Mouse (Mus musculus) spleen, postnatal 36 days (tissue): ENCODE measurements around the gene Slc12a7.

ENCODE experiments used
- DNase-seq, 2 experiments: peaks; one replicate each; pipeline ENCODE4 v3.0.0; 2022; ENCODE audit warnings: low spot score in 2 of 2, mixed read lengths in 1 of 2

Slc12a7 gene

DNA sequence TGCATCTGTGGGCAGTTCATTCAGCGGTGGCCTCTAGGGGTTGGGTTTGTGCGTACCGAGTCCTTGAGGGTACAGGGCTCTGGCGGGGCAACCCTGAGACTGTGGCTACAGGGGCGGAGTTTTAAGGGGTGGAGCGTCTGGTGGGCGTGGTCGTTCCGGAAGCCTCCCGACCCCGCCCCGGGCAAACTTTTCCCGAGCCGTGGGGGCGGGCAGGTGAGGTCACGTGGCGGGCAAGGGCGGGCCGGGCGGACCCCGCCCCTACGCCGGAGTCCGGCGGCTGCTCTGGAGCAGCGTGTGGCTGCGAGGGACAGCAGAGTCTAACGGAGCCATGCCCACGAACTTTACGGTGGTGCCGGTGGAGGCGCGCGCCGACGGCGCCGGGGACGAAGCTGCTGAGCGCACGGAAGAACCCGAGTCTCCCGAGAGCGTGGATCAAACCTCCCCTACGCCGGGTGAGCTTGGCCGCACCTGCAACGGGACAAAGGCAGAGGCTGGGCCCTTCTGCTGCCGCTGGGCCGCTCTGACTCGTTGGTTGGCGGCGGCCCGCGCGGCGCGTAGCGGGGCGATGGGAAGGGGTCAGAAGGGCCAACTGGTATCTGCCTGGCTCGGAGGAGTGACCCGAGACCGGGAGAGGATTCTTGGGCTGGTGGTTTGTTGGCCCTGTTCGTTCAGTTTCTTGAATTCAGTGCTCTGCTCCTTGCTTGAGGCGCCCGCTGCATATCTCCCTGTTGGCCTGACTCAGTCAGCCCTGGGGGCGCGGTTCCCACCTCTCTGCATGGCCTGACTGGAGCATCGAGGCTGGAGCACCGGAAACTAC, 30.8 kb downstream of the Slc12a7 start:
- peak; percentile 86 to 87 for DNase-seq

DNA sequence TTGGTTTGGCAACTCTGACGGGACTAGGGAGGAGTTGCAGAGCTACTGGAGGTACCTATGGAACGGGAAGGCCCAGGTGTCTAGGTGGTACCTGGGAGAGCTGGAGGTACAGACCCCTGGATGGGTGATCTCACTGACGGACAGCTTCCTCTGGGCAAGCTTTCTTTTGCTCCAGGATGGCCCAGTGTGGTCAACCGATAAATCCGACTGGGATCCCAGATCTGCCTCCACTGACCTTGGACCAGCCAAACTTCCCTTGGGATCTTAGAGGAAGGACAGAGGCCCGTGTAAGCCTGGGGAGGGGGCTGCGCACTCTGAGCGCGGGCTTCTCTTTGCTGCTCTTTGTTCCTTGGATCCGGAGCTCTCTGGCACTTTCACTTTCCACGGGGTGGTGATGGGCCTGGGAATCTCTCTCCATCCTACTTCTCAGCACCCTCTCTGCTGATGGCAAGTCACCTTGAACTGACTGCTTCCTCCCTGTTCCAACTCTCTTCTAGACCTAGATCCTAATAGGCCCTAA, 31.4 kb downstream of the Slc12a7 start:
- DNase-seq: no peak

DNA sequence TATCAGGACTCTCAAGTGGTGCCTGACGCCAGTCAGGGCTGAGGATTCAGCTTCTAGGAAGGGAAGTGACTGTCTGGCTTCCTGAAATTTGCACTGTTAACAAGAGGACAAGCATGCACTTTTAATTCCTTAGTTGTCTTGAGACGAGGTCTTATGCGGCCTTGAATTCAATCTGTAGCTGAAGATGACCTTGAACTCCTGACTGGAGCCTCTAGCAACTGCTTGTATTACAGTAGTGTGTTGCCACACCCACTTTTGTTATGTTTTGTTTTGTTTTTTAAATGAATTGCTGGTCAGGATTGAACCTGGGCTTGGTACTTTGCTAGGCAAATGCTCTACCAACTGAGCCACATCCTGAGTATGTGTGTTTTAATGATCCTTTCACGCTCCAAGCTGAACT, 32.5 kb downstream of the Slc12a7 start:
- DNase-seq: no peak

DNA sequence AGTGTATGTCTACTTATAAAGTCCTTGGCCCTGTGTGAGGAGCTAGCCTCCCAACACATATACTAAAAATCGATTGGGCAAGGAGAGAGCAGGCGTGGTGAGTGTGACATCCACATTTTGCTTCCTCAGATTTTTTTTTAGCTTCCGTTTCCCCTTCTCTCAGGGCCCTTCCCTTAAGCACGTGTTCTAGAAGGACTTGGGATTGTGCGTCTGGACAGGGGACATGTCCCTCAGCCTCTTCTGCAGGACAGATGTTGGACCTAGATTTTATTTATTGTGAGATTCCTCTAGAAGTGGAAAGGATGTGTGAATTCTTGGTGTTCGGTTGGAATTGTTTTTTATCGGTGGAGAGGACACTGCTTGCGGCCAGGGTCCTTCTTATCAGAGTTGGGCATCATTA, 34.3 kb downstream of the Slc12a7 start:
- no peak for DNase-seq

DNA sequence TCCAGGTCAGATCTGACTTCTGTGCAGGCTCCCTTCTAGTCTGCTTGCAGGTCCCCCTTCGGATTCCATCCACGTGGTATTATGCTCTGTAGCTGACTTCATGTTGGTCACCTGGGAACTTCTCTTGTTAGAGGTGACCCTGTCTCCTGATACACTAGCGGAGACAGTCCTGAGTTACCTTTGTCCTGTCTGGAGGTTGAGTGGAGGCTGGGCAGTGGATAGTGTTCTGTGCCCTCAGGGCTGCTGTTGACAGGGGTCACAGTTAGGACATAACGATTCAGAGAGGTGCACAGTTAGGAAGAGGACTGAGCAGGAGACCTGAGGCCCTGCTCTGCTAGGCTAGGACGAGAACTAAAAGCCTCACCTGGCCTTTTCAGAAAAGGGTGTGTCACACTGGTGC, 34.9 kb downstream of the Slc12a7 start:
- DNase-seq: no peak

DNA sequence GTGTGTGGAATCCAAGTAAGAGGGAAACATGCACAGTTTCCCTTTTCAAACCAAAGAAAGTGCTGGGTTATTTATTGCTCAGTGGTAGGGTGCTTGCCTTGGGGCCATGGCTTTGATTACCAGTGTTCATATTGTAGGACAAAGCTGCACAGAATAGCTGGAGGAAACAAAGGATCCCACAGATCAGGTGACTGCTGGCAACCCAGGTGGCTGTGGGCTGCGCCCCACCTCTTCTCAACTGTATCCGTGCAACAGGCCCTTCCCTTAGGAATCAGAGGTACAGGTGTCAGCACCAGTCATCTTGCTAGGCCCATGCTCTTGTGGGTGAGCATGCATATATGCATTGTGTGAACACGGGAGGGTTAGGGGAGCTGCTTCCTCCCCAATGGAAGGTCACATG, 35.4 kb downstream of the Slc12a7 start:
- no peak for DNase-seq

DNA sequence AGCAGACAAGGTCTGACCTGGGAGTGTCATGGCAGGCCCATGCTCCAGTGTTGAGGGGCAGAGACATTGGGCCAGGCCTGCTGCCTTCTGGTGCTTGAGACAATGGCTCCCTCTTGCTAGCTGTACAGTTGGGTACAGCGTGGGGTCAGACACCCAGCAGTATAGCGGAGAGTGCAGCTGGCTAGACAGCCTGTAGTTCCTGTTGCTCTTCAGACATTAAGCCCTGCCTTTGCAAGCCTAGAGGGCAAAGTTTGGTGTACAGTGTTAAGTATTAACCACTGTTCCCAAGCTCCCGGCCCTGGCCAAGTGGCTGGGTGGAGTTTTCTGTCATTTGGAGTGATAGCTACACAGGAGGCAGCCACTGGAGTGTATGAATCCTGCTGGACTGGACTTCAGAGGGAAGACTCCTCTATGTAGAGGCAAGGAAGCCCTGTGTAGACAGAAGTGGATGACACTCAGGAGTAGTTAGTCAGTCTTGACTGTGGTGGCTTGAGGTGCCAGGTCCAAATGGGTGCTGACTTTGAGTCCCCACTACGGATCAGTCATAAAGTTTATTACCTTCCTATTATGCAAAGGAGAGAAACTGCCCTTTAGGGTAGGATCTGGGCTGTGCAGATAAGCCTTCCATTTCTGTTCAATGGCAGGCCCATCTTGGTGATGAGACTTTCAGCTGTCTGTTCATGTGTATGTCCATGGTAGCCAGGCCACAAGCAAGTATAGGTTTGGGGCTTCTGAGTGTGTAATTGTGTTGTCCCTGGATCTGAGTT, 37.2 kb downstream of the Slc12a7 start:
- DNase-seq: no peak

DNA sequence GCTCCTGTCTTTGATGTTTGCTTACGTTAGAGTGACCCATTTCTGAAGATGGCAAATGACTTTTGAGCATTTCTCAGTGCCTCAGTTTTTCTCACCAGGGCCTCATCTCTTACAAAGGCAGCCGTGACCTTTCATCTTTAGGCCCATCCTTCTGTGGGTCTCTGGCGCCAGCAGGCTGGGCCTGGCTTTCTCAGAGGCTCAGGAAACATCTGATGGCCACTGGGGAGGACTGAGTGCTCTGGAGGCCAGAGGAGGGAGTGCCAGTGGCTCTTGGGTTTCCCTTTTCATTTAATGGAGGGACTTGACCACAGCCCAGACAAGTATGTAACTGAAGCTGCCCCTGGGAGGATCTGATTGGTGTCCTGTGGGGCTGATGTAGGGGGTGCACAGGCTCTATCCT, 38.2 kb downstream of the Slc12a7 start:
- DNase-seq: no peak

DNA sequence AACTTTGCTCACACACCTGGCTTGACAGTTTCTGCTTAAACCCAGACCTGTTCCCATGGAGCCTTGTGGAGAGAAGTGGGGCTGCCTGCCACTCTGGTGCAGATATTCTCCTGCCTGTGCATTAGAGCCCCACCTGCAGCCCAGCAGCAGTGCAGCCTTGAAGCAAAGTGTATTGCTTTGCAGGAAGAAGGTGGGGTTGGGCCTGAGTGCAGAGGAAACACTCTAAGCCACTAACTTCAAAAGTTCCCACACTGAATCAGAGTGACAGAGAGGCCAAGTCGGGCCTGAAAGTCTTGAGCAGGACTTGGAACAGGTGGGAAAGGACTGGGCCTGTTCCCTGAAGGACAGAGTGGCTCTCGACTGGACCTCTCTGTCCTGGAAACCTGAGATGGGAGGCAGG, 39.8 kb downstream of the Slc12a7 start:
- peak; percentile 26 to 44 for DNase-seq

DNA sequence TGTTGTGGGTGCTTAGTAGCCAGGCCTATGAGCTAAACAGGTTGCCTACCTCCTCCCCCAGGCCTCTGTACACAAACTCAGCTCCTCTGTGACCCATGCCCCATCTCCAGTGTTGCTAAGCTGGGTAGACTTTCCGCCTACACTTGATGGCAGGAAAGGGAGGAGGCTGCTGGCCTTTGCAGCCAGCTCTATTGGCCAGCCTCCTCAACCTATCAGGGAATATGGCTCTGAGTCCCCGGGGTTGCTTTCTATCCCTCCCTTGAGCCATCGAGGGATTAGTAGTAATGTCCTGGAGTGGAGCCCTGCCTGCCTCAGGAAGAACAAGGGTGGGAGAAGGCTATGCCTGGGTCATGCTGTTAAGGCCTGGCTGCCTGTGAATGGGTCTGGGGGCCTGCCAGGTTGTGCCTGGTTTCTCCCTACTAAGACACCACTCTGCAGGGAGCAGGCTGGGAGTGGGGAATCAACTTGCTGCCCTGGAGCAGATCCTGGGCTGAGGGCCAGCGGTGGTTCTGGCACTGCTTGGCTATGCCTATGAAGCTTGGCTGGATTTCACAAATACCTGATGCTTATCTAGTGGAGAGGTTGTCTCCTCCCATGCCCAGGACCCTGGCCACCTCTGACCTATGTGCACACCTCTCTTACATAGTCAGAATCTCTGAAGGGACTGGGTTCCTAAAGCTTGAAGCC, 40.8 kb downstream of the Slc12a7 start:
- no peak for DNase-seq

DNA sequence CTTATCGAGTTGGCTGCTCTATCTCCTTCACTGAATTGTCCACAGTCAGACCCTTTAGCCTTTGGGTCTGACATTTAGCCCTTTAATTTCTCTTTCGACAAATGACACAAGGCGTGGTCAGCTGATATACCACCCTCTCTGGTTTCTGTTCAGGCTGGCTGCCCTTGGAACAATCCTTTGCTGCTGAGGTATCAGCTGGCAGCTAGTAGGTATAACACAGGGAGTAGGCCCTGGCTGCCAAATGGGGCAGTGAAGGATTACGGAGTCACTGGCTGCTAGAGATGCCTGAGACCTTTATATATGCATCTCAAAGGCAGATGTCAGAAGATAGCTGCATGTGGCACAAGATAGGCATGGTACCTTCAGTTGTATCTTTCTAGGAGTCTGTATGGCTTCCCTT, 42.9 kb downstream of the Slc12a7 start:
- no peak for DNase-seq

DNA sequence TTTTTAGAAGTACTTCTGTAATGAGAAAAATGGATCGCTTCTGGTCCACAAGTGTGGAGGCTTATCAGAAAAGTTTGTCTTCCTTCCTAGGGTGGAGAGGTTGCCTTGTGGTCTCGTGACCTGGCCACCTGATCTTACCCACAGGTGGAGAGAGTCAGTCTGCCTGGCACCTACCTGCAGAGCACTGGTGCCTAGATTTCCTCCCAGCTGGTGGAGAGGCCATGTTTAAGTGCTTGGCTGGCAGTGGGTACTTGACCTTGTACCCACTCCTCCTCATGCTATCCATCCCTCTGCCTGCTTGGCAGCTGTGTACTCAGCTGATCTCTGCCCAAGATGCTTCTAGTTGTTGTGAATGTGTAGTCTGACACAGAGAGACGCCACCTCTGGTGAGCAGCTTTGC, 44.7 kb downstream of the Slc12a7 start:
- no peak for DNase-seq

DNA sequence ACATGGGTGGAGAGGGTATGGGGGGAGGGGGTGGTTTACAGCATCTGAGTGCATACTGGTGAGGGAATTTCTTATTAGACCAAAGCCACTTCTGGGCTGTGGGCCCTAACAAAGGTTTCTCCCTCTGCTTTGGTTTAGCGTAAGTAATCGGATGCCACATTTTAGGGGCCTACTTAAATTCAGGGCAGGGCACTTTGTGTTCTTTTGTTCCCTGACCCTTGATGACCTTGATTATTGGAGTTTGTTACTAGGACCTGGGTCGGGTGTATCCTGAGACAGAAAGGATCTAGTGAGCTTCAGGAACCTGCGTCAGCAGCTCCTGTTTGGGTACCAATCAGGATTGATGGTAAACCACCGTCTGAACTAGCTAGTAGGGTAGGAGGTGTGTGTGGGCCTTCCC, 49.6 kb downstream of the Slc12a7 start:
- no peak for DNase-seq

DNA sequence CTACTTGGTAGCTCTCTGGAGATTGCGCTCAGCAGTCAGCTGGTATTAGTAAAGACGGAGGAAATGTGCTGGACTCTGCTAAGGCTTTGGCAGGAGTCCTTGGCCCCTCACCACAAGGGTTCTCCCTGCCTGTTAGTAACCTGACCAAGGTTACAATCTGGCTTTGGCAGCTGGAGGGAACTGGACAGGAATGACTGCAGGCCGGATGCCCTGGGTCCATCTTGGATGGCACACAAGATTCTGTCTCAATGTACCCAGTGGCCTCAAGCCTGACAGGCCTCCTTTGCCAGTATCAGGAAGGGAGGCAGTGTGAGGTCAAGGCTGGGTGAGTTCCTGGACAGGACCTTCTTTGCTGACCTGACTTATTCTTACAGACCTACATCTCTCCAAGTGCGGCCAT, 59.3 kb downstream of the Slc12a7 start:
- no peak for DNase-seq

DNA sequence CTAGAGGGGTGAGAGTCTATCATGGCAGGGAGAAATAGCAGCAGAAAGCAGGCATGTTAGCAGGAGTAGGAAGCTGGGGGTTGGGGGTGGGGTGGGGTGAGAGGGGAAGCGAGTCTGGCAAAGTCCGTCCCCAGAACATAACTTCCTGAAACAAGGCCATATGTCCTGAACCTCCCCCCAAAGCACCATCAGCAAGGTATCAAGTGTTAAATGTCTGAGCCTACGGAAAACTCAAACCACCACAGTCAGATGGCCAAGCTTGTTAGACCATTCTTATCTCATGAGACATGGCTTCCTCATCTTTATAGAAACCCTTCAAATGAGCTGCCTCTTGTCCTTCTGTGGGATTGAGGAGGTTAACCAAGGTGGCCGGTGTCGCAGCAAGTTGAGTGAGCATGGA, 60.3 kb downstream of the Slc12a7 start:
- DNase-seq: no peak

DNA sequence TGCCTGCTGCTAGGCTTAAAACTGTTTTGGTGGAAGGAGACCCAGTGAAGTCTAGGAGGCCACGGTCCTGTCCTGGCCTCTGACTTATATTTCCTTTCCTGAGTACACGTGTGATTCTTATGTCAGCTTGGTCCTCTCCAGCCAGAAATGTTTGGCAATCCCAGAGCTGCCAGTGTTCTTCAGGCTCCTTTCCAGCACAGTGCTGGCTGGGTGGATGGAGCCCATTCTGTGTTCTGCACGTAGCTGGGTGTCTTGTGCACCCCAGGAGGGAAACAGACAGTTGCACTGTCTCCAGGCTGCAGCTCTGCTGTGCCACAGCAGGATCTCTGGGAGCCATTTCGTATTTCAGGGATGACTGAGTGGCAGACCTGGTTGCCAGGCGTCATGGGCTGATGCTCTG, 66.2 kb downstream of the Slc12a7 start:
- DNase-seq: no peak

DNA sequence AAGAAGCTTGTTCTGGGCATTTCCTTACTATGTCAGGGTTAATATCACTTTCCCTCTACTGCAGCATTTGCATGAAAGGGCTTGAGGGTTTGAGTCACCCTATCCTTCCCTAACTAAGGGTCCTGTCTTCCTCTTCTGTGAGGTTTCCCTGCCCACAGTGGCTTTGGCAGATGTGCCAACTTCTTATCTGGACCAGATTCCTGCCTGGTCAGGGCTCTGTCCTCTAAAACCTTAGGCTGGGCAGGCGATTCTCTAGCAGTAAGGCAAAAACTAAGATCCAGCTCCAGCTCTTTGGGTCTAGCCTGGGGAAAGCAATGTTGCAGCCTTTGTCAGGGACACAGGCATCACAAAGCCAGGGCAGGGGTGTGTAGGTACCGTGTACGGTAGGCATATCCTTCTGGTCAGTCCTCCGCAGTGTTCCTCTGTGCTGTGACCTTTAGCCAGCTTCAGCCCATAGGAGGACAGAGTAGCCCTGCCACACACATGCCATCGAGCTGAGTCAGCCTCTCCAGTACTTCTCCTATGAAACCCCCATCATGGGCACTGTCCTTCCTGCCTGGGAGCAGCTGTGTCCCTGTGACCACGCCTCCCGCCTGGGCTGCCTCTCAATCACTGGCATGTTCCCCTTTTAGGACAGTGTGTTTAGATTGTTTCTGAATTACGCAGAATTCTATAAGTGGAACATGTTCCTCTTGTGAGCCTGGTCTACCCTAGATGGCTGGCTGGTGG, 70.7 kb downstream of the Slc12a7 start:
- peak; percentile 47 to 51 for DNase-seq

DNA sequence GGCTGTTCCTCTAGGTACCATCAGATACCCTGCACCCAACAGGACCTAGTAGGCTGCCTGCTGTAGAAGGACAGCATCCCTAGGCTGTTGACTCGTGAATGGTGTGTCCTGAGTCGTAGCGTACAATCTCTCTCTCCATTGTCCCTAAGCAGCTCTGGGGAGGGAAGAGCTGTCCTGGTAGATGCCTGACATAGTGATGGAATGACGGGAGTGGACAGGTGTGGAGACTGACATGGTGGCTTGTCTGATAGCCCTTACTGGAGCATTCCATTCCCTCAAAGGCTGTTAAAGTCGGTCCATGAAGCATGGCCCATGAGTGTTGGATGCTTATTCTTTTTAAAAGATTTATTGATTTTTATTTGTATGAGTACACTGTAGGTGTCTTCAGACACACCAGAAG, 72.0 kb downstream of the Slc12a7 start:
- no peak for DNase-seq

DNA sequence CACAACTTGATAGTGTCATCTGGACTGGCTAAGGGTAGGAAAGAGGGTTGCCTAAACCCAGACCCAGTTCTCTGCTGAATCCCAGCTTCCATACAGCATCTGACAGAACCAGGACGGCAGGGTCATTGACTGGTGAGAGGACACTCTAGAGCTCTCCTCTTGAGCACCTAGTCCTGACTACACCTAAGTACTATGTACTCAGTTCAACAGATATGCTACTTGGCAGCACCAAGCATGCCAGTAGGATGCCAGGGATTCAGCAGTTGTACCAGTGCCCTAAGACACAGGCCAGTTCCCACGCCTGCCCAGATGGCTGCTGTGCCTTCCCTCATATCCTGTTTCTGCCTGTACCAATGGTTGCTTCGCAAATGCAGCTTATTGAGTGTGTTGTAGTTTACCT, 80.0 kb downstream of the Slc12a7 start:
- DNase-seq: no peak

DNA sequence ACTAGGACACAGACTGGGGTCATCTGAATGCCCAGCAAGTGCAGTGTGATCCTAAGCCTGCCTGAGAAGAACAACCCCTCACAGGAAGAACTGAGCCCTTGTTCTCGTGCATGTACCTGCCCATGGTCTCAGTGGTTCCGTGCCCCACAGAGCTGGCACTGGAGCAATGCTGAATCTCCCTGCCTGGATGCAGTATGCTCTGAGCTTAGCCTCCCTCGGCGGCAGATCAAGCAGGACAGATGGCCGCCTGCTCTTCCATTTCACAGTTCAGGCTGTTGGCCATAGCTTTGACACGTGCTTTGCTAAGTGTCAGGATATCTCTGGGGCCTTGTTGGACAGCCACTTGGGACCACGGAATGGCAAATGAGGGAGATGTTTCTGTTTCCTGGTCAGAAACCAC, 81.3 kb downstream of the Slc12a7 start:
- no peak for DNase-seq

DNA sequence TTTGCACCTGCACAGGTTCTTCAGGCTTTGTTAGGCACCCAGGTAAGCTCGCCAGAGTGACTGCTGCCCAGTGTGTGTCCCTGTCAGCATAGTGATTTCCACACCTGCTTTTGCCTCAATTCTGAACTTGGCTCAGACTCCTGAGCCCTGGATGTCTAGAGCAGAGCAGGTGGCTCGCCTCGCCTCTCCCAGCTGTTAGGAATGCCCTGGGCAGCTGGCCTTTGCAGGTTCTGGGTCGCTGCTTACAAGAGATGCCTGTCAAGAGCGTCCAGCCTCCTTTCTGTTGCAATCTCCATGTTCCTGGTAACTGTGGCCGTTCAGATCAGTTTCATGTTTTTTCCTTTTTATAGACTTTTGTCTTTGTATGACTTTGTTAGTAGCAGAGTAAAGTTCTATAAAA, 83.4 kb downstream of the Slc12a7 start:
- no peak for DNase-seq

DNA sequence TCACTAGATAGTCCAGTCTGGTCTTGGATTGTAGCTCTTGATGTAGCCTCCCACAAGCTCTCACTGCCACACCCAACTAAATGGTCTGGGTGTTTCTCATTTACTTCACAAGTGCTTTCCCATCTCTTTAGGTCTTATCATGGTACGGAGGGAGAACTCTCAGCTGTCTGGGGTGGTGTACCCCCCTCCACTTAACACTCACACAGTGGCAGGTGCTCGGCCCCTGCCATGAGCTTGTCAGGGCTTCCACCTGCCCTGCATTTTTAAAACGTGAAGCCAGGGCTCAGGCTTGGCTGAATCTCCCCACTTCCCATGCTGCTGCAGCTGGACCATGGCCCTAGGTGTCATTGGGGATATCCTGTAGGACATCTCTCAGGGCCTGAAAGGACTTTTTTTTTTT, 86.0 kb downstream of the Slc12a7 start:
- no peak for DNase-seq
